In genomic region chr3:88615117-88615516, GRCm38 (mm10) we compare ENCODE assay signal across 12 mouse cellular contexts. TPM values are rescaled to one million over a fixed set of nuclear protein-coding genes. Genes with fewer than 3 reads are reported as not detected.
A peak's percentile ranks its signal among the peaks of the same experiment; 100 is the strongest.
DNase-seq lines count a peak whose midpoint lies in the region; ATAC-seq and TF ChIP-seq lines count a peak whose summit lies in the region.
"Had no signal": no experiment of that assay in that cellular context is flagged by ENCODE, and none has a peak within 500 bp of the region (broad histone marks: within the 10 kb centered on the region; RNA-seq: fewer than 3 reads in every experiment).

No protein-coding gene starts in this region.

- peak overlapping the region; percentile 66 for H3K4me3 ChIP-seq in E14TG2a.4 (replicated peaks; ENCODE audit: low read length)
- no peak overlapping the region for H3K4me3 ChIP-seq in intestine, embryonic 14.5 days (ENCODE audit: low read depth, low read length)
- H3K4me3 ChIP-seq: forebrain, embryonic 12.5 days had no signal

- no peak overlapping the region for H3K9ac ChIP-seq in intestine, embryonic 14.5 days (ENCODE audit: low read length)
- H3K9ac ChIP-seq: forebrain, embryonic 12.5 days had no signal

- TF ChIP-seq CTCF in E14TG2a.4 (conservative IDR thresholded peaks at IDR 0.05; ENCODE audit: low read length): no peak

- peaks cover 5% of the 10 kb centered on the region; the same call in 1 of the 2 replicates for H3K27me3 ChIP-seq in E14TG2a.4 (ENCODE audit: insufficient read depth, low read length)
- H3K27me3 ChIP-seq in intestine, embryonic 14.5 days (replicated peaks; ENCODE audit: control insufficient read depth, insufficient read depth, low read length): no peaks in the 10 kb centered on the region
- H3K27me3 ChIP-seq: forebrain, embryonic 12.5 days had no signal

- 64% methylated on average over 5 of the region's 5 CpGs for WGBS in intestine, embryonic 14.5 days

- H3K27ac ChIP-seq in intestine, embryonic 14.5 days (ENCODE audit: low read depth): no peak overlapping the region
- H3K27ac ChIP-seq: forebrain, embryonic 12.5 days had no signal

- ATAC-seq in intestine, embryonic 14.5 days (replicated peaks; ENCODE audit: low FRiP score, low TSS enrichment, low read depth): peak; percentile 54

- H3K4me2 ChIP-seq in intestine, embryonic 14.5 days (ENCODE audit: low read length): no peak overlapping the region
- H3K4me2 ChIP-seq: forebrain, embryonic 12.5 days had no signal

- H3K4me1 ChIP-seq in E14TG2a.4 (replicated peaks; ENCODE audit: low read depth, low read length): peaks cover 63% of the 10 kb centered on the region
- H3K4me1 ChIP-seq in intestine, embryonic 14.5 days (replicated peaks; ENCODE audit: control insufficient read depth, insufficient read depth, low read length): 0 out of 2 replicates have a peak, but pooled peaks cover 4% of the 10 kb centered on the region

- H3K36me3 ChIP-seq in E14TG2a.4 (ENCODE audit: insufficient read depth, low read length): peaks cover 22% of the 10 kb centered on the region
- no peaks in the 10 kb centered on the region for H3K36me3 ChIP-seq in intestine, embryonic 14.5 days (ENCODE audit: control insufficient read depth, insufficient read depth, low read length)
- H3K36me3 ChIP-seq: forebrain, embryonic 12.5 days had no signal

- H3K9me3 ChIP-seq in E14TG2a.4 (ENCODE audit: low read length): no peaks in the 10 kb centered on the region
- no peaks in the 10 kb centered on the region for H3K9me3 ChIP-seq in intestine, embryonic 14.5 days (ENCODE audit: control insufficient read depth, low read length)
- H3K9me3 ChIP-seq: forebrain, embryonic 12.5 days had no signal

- DNase-seq in cerebellum, adult 9-10 months: peak; percentile 57
- no peak for DNase-seq in cerebellum, adult 11 months
- DNase-seq in intestine, embryonic 14.5 days (ENCODE audit: low spot score): peak; percentile 53
- DNase-seq in kidney, postnatal 4 days: peak; percentile 55 to 73
- DNase-seq in gastrocnemius, adult 8-10 months (ENCODE audit: low spot score in 2 of 2): no peak
- DNase-seq in urinary bladder, postnatal 10 days (ENCODE audit: low spot score): no peak
- no peak for DNase-seq in layer of hippocampus, postnatal 14 days (ENCODE audit: low spot score in 2 of 2)

RNA-seq across cellular contexts. Expression of gene Arhgef2, which starts 9.4 kb away (rescaled TPM):
- 87.0 and 98.4 TPM in 2 replicates for polyA plus RNA-seq in intestine, embryonic 14.5 days (2014; fragmentation: Nextera tagmentation; extraction: Ambion mirVana)
- 10 to 100 TPM; 13.5 to 19.0 (median 16.6) TPM for total RNA-seq in gastrocnemius, adult 8-10 months (2022)
- total RNA-seq in layer of hippocampus, postnatal 14 days (2021): 100 to 1,000 TPM; 258 to 259 TPM

RNA-seq across cellular contexts. Expression of gene Rxfp4, which starts 37.8 kb away (rescaled TPM):
- polyA plus RNA-seq in intestine, embryonic 14.5 days (2014; fragmentation: Nextera tagmentation; extraction: Ambion mirVana): not detected in 2 replicates
- not detected for total RNA-seq in gastrocnemius, adult 8-10 months (2022)
- total RNA-seq in layer of hippocampus, postnatal 14 days (2021): not detected
- total RNA-seq: heart, postnatal 25 days; left cerebral cortex, postnatal 14 days; megakaryocyte-erythroid progenitor cell, adult 5-6 weeks had no signal
- polyA plus RNA-seq: forebrain, embryonic 12.5 days had no signal

RNA-seq across cellular contexts. Expression of gene Ssr2, which starts 39.4 kb away (rescaled TPM):
- 290 and 316 TPM in 2 replicates for polyA plus RNA-seq in intestine, embryonic 14.5 days (2014; fragmentation: Nextera tagmentation; extraction: Ambion mirVana)
- 10 to 100 TPM; 41.5 to 44.9 (median 43.1) TPM for total RNA-seq in gastrocnemius, adult 8-10 months (2022)
- total RNA-seq in layer of hippocampus, postnatal 14 days (2021): 100 to 1,000 TPM; 110 to 120 TPM

Comparison
In these comparisons a context has a peak if more than half of its experiments do, and no peak if none do; other contexts are left out.
1. DNase-seq: peak in cerebellum, adult 9-10 months (single experiment), intestine, embryonic 14.5 days (single experiment) and kidney, postnatal 4 days (2 of 2); none in cerebellum, adult 11 months (single experiment), gastrocnemius, adult 8-10 months (0 of 2), urinary bladder, postnatal 10 days (single experiment) and layer of hippocampus, postnatal 14 days (0 of 2).
2. RNA of gene Arhgef2, which starts 9.4 kb away (total RNA-seq): 258 to 259 TPM in layer of hippocampus, postnatal 14 days; 13.5 to 19.0 TPM in gastrocnemius, adult 8-10 months; every median in the first group is over 10 times any median in the second.